Mouse (Mus musculus) midbrain, postnatal 0 days (tissue): ENCODE data around the gene Kcna10. TPM values are rescaled to one million over a fixed set of nuclear protein-coding genes. Genes with fewer than 3 reads are reported as not detected.

Source experiments
- ATAC-seq: fragments of 200-750 bp; cut with Nextera tagmentation; 2 replicates; pipeline ENCODE4 v1.8.0; 2017; ENCODE audit warnings: moderate number of reproducible peaks, mild to moderate bottlenecking, moderate TSS enrichment, moderate library complexity; ENCODE audit not compliant: low FRiP score
- DNase-seq: peaks from one replicate; pipeline ENCODE4 v3.0.0-alpha.2; 2015; ENCODE audit warnings: low spot score
- H3K27ac ChIP-seq: fragments of 300-500 bp; sonication (generic); 2 replicates; pipeline ENCODE4 v1.5.1; 2014; ENCODE audit warnings: low read depth, mild to moderate bottlenecking, low read length, mixed read lengths
- H3K27me3 ChIP-seq: fragments of 300-500 bp; sonication (generic); 2 replicates; pipeline ENCODE4 v1.6.1; 2014; ENCODE audit warnings: low read length, control low read depth, mixed read lengths; ENCODE audit not compliant: insufficient read depth
- H3K36me3 ChIP-seq: fragments of 300-500 bp; sonication (generic); 2 replicates; pipeline ENCODE4 v1.6.1; 2014; ENCODE audit warnings: low read length, control low read depth, mixed read lengths; ENCODE audit not compliant: insufficient read depth
- H3K4me1 ChIP-seq: fragments of 300-500 bp; sonication (generic); 2 replicates; pipeline ENCODE4 v1.6.1; 2014; ENCODE audit warnings: mild to moderate bottlenecking, control low read depth, antibody characterized with exemption, low read length, mixed read lengths; ENCODE audit not compliant: insufficient read depth
- H3K4me2 ChIP-seq: fragments of 300-500 bp; sonication (generic); 2 replicates; pipeline ENCODE4 v1.6.1; 2014; ENCODE audit warnings: low read depth, mild to moderate bottlenecking, low read length, mixed read lengths; ENCODE audit not compliant: poor library complexity, severe bottlenecking
- H3K4me3 ChIP-seq: fragments of 300-500 bp; sonication (generic); 2 replicates; pipeline ENCODE4 v1.5.1; 2014; ENCODE audit warnings: low read depth, mild to moderate bottlenecking, low read length, moderate library complexity
- H3K9ac ChIP-seq: fragments of 300-500 bp; sonication (generic); replicated peaks from 2 replicates; pipeline ENCODE4 v1.6.1; 2014; ENCODE audit warnings: mild to moderate bottlenecking, low read length, moderate library complexity, mixed read lengths; ENCODE audit not compliant: poor library complexity, severe bottlenecking
- H3K9me3 ChIP-seq: fragments of 300-500 bp; sonication (generic); 2 replicates; pipeline ENCODE4 v1.6.1; 2016; ENCODE audit warnings: low read length, control low read depth
- CTCF ChIP-seq: IDR thresholded peaks from 2 replicates; pipeline ENCODE4 v1.5.1; 2016; ENCODE audit warnings: antibody characterized with exemption, mild to moderate bottlenecking
- WGBS: fragments of 180-500 bp; shearing (Covaris S2); extraction: QIAGEN DNeasy Blood & Tissue Kit; methylation state at CpG from one replicate; pipeline ENCODE4 v1.1.7; 2014; 5-methylcytosine and 5-hydroxymethylcytosine counted together
- polyA plus RNA-seq: library from polyadenylated mRNA; unstranded; fragments of >200 nt; fragmentation: Nextera tagmentation; extraction: Ambion mirVana; gene quantifications from 2 replicates; pipeline ENCODE4 v1.2.1, GENCODE M21; 2015
- total RNA-seq: library from RNA; depleted of rRNA; stranded (reverse); fragments of >200 nt; gene quantifications from 2 replicates; pipeline ENCODE4 v1.2.3, GENCODE M21; 2014; rRNA removed

Kcna10 gene
- total RNA-seq (not detected in 2 replicates), polyA plus RNA-seq (not detected in 2 replicates)

DNA sequence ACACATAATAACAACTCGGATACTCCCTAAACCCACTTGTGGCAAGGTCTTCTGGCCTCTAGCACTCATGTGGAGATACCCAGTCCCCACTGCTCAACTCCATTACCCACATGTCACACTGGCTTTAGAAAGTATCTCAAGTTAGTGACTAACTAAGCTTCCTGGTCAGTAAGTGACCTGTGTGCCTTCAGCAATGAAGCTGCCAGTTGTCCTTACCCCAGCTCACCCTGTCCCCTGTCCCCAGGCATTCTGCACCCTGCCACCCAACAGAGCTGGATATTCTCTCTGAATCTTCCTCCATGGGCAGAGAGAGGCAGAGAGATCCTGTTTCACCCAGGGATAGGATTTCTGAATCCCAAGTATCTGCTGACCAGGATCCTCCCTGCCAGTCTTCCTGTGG lies at the start of gene Kcna10:
Kcna10 (plus strand) TSS at position 301 of the 400 bp plus-strand sequence.
- Histone ChIP-seq H3K4me2 (no peak within 1 kb of the TSS), H3K36me3 (no peaks in the 10 kb centered on the region), H3K9me3 (no peaks in the 10 kb centered on the region), H3K4me3 (no peak within 1 kb of the TSS), H3K4me1 (no peaks in the 10 kb centered on the region), H3K9ac (no peak within 1 kb of the TSS), H3K27me3 (no peaks in the 10 kb centered on the region), H3K27ac (no peak within 1 kb of the TSS)
- TF ChIP-seq CTCF, result no peak
- 82% methylated on average over 1 of the region's 1 CpGs for WGBS
- DNase-seq (no peak), ATAC-seq (no peak)

DNA sequence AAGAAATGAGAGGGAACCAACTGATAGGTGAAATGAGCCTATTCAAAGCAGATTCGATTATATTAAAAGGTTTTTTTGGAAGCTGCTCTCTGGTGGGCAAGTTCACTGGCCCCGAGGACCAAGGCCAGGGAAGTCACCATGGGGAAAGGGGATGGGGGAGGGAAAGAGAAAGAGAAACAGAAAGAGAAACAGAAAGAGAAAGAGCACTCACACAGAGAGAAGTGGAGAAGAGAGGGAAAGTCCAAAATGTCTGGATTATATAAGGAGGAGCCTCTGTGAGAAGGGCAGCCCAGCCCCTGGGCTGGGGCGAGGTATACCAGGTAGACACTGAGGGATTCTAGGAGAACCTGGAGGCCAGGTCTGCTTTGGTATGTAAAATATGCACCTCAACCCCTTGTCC lies 48.4 kb upstream of the Kcna10 start:
- Histone ChIP-seq H3K4me3 (no peak overlapping the region), H3K27me3 (no peaks in the 10 kb centered on the region), H3K36me3 (no peaks in the 10 kb centered on the region), H3K27ac (no peak overlapping the region), H3K4me1 (no peaks in the 10 kb centered on the region), H3K9ac (no peak overlapping the region), H3K9me3 (no peaks in the 10 kb centered on the region), H3K4me2 (no peak overlapping the region)
- no peak for TF ChIP-seq CTCF
- WGBS, result 91% methylated on average over 3 of the region's 3 CpGs
- no peak for DNase-seq
- no peak for ATAC-seq

DNA sequence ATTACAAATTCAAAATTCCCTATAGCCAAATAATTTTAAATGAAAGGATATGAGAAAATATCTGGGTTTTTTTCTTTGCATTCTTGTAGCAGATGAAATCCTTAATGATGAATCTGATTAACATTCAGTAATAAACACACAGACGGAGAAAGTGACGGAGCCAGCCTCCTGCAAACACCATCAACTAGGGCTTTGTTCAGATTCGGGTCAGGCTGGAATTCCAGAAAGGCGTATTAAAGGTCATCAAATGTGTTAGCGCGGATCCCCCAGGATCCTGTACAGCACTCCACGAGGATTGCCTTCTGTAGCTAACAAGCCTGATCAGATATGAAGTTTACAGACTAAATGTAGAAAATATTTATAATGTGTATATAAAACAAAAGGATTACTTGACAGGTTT lies 35.7 kb upstream of the Kcna10 start:
- Histone ChIP-seq H3K4me1 (no peaks in the 10 kb centered on the region), H3K27ac (no peak overlapping the region), H3K4me3 (no peak overlapping the region), H3K9ac (no peak overlapping the region), H3K27me3 (no peaks in the 10 kb centered on the region), H3K36me3 (no peaks in the 10 kb centered on the region), H3K4me2 (no peak overlapping the region), H3K9me3 (no peaks in the 10 kb centered on the region)
- no peak for ATAC-seq
- TF ChIP-seq CTCF, result no peak
- no peak for DNase-seq
- 65% methylated on average over 7 of the region's 7 CpGs for WGBS

DNA sequence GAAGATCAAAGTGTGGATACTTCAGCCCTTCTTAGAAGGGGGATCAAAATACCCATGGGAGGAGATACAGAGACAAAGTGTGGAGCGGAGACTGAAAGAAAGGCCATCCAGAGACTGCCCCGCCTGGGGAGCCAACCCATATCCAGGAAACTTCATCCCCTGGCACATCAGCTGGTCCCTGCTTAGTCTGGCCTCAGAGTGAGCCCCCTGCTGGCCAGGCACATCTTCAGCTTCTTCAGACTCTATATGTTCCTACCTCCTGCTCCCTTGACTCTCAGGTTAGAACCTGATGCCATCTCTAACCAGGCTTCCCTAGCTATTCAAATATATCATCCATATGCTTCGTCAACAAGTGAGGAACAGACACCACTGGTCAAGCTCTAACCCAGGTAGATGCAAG lies 33.9 kb upstream of the Kcna10 start:
- H3K9me3 ChIP-seq, result no peaks in the 10 kb centered on the region
- no peaks in the 10 kb centered on the region for H3K36me3 ChIP-seq
- H3K4me3 ChIP-seq, result no peak overlapping the region
- ATAC-seq (no peak), DNase-seq (no peak)
- H3K27me3 ChIP-seq, result no peaks in the 10 kb centered on the region
- TF ChIP-seq CTCF, result peak; percentile 56
- WGBS, result 77% methylated on average over 3 of the region's 3 CpGs
- no peaks in the 10 kb centered on the region for H3K4me1 ChIP-seq
- no peak overlapping the region for H3K9ac ChIP-seq
- H3K27ac ChIP-seq, result no peak overlapping the region
- H3K4me2 ChIP-seq, result no peak overlapping the region

DNA sequence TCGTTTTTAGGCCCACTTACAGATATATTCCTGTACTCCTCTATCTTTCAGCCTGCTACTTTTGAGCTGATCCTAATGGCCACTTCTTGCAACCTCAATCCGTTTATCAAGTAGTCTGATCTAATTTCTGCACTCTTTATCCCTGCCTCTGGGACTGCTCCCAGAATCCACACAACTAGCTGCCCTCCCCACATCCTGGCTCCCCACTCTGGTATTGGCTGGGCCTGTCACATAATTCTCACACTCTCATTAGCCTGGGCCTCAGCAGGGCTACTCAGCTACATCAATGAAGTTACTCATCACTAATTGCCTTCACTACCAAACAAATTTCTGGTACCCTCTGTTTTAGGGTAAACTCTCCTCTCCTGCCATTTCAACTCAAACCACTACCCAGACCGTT lies 32.4 kb upstream of the Kcna10 start:
- peak; percentile 27 for DNase-seq
- no peak overlapping the region for H3K4me3 ChIP-seq
- H3K27me3 ChIP-seq, result no peaks in the 10 kb centered on the region
- H3K36me3 ChIP-seq, result no peaks in the 10 kb centered on the region
- WGBS, result 42% methylated on average over 3 of the region's 3 CpGs
- H3K4me1 ChIP-seq, result no peaks in the 10 kb centered on the region
- no peak overlapping the region for H3K4me2 ChIP-seq
- H3K9ac ChIP-seq, result no peak overlapping the region
- no peak for ATAC-seq
- TF ChIP-seq CTCF, result no peak
- no peaks in the 10 kb centered on the region for H3K9me3 ChIP-seq
- no peak overlapping the region for H3K27ac ChIP-seq

DNA sequence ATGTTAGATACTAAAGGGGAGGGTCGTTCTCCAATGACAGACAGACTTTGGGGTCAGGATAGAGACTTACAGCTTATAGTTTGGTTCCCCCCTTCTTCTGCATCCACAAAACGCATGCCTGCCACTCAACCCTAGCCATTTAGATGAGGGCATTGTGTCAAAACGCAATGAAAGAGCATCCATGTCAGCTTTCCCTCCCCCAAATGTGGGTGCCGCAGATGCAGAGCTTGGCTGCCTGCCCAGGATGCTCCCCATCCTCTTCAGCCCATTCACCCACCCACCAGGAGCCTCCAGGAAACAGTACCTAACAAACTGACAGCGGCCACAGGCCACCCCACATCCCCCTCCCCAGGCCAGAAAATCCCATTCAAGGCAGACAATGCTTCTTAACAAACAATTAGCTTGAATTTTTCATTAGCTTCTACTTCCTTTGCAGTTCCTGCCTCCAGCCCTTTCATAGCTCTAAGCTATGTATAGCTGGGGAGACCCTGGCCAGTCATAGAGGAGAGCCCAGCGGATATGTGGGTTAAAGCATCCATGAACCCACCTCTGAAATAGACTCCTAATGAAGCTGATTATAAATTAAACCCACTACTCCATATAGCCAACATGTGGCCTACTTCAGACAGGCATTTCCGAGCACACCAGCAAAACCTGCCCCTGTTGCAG lies 31.9 kb upstream of the Kcna10 start:
- no peak overlapping the region for H3K27ac ChIP-seq
- H3K27me3 ChIP-seq, result no peaks in the 10 kb centered on the region
- no peaks in the 10 kb centered on the region for H3K9me3 ChIP-seq
- H3K4me1 ChIP-seq, result no peaks in the 10 kb centered on the region
- H3K9ac ChIP-seq, result no peak overlapping the region
- no peaks in the 10 kb centered on the region for H3K36me3 ChIP-seq
- no peak overlapping the region for H3K4me2 ChIP-seq
- WGBS, result 27% methylated on average over 7 of the region's 7 CpGs
- no peak for TF ChIP-seq CTCF
- DNase-seq, result no peak
- ATAC-seq, result no peak
- H3K4me3 ChIP-seq, result no peak overlapping the region
